Mouse (Mus musculus): ENCODE results near the gene Gm45717. TPM values are rescaled to one million over a fixed set of nuclear protein-coding genes. Genes with fewer than 3 reads are reported as not detected.

Gm45717 gene
- polyA plus RNA-seq, 1 experiment = 1.1 TPM

- no peak for TF ChIP-seq POLR2A (IDR thresholded peaks at IDR 0.05; ENCODE audit: low read depth, low read length)
- TF ChIP-seq CTCF (IDR thresholded peaks at IDR 0.05; ENCODE audit: extremely low read depth, insufficient read length, insufficient replicate concordance, low read depth, low read length) = no peak
- no peaks in the 10 kb centered on the region for H3K27me3 ChIP-seq (ENCODE audit: control insufficient read depth, insufficient read depth, low read length)
- 82% methylated on average over 6 of the region's 6 CpGs for WGBS
- H3K4me1 ChIP-seq (ENCODE audit: control insufficient read depth, insufficient read depth, insufficient read length, low read length) = peaks cover 10% of the 10 kb centered on the region
- H3K36me3 ChIP-seq (ENCODE audit: control insufficient read depth, insufficient read depth, low read length) = peaks cover 20% of the 10 kb centered on the region
- no peak overlapping the region for H3K4me3 ChIP-seq (ENCODE audit: low read depth, low read length)
- H3K27ac ChIP-seq (ENCODE audit: insufficient read depth, low read depth, low read length) = no peak overlapping the region
Observed at GRCm38 (mm10) chr7:140949255-140949654, 6.5 kb downstream of the Gm45717 start.

DNA sequence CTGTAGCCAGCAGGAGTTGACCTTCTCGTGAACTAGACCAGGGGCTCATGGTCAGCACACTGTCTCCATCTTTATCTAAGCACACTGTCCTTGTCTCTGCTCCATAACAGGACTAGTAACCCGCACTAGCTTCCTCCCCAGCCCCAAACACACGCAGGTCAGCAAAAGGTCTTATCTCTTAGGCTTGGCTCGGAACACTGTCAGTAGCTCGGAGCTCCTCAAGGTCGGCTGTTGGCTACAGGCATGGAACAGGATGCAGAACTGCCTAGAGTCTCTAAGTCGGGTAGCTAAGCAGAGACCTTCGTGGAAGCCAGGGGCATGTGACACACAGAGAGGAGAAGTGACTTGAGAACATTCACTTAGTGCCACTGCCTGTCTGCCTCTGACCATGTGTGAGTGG is 7.6 kb downstream of the Gm45717 start:
- WGBS = 70% methylated on average over 8 of the region's 8 CpGs
- TF ChIP-seq POLR2A (IDR thresholded peaks at IDR 0.05; ENCODE audit: low read depth, low read length) (no peak), CTCF (IDR thresholded peaks at IDR 0.05; ENCODE audit: extremely low read depth, insufficient read length, insufficient replicate concordance, low read depth, low read length) (no peak)
- H3K4me3 ChIP-seq (ENCODE audit: low read depth, low read length) = no peak overlapping the region
- peaks cover 20% of the 10 kb centered on the region for H3K36me3 ChIP-seq (ENCODE audit: control insufficient read depth, insufficient read depth, low read length)
- H3K27ac ChIP-seq (ENCODE audit: insufficient read depth, low read depth, low read length) = no peak overlapping the region
- peaks cover 6% of the 10 kb centered on the region for H3K4me1 ChIP-seq (ENCODE audit: control insufficient read depth, insufficient read depth, insufficient read length, low read length)
- H3K27me3 ChIP-seq (ENCODE audit: control insufficient read depth, insufficient read depth, low read length) = no peaks in the 10 kb centered on the region

- peaks cover 17% of the 10 kb centered on the region for H3K36me3 ChIP-seq (ENCODE audit: control insufficient read depth, insufficient read depth, low read length)
- no peaks in the 10 kb centered on the region for H3K27me3 ChIP-seq (ENCODE audit: control insufficient read depth, insufficient read depth, low read length)
- no peak overlapping the region for H3K4me3 ChIP-seq (ENCODE audit: low read depth, low read length)
- TF ChIP-seq POLR2A (IDR thresholded peaks at IDR 0.05; ENCODE audit: low read depth, low read length) = no peak
- TF ChIP-seq CTCF (IDR thresholded peaks at IDR 0.05; ENCODE audit: extremely low read depth, insufficient read length, insufficient replicate concordance, low read depth, low read length) = no peak
- WGBS = 63% methylated on average over 7 of the region's 7 CpGs
- H3K4me1 ChIP-seq (ENCODE audit: control insufficient read depth, insufficient read depth, insufficient read length, low read length) = peaks cover 11% of the 10 kb centered on the region
- peak overlapping the region; percentile 24; the same call in 1 of the 2 replicates for H3K27ac ChIP-seq (ENCODE audit: insufficient read depth, low read depth, low read length)
Observed at GRCm38 (mm10) chr7:140946980-140947379, 8.8 kb downstream of the Gm45717 start.

DNA sequence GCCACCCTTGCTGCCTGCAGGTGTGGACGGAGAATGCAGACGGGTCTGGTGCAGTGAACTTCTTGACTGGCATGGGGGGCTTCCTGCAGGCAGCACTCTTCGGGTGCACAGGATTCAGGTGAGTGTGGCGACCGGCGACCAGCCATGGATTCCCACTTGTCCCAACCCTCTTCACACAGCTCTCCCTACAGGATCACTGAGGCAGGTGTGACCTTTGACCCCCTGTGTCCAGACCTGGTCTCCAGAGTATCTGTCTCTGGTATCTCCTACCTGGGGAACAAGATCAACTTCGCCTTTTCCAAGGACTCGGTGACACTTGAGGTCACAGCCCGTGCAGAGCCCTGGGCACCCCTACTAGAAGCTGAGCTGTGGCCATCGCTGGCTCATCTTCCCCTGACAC is 9.4 kb downstream of the Gm45717 start:
- peaks cover 11% of the 10 kb centered on the region for H3K4me1 ChIP-seq (ENCODE audit: control insufficient read depth, insufficient read depth, insufficient read length, low read length)
- H3K27ac ChIP-seq (ENCODE audit: insufficient read depth, low read depth, low read length) = peak overlapping the region; percentile 24
- H3K36me3 ChIP-seq (ENCODE audit: control insufficient read depth, insufficient read depth, low read length) = peaks cover 17% of the 10 kb centered on the region
- no peak for TF ChIP-seq CTCF (IDR thresholded peaks at IDR 0.05; ENCODE audit: extremely low read depth, insufficient read length, insufficient replicate concordance, low read depth, low read length)
- no peak for TF ChIP-seq POLR2A (IDR thresholded peaks at IDR 0.05; ENCODE audit: low read depth, low read length)
- 92% methylated on average over 10 of the region's 10 CpGs for WGBS
- no peak overlapping the region for H3K4me3 ChIP-seq (ENCODE audit: low read depth, low read length)
- H3K27me3 ChIP-seq (ENCODE audit: control insufficient read depth, insufficient read depth, low read length) = no peaks in the 10 kb centered on the region

DNA sequence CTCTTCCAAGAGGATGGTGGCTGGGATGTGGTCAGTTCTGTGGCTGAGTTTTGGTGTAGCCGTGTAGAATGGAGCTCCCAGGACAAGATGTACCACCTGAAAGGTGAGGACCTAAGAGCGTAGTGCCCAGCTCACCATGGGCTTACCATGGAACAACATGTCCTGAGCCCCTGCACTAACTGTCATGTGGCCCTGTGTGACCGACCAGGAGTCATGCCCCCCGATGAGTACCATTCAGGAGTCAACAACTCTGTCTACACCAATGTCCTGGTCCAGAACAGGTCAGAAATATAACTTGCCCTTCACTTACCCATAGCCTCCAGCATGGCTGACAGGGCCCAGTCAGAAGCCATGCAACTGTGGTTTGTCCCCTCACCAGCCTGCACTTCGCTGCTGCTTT is 10.5 kb downstream of the Gm45717 start:
- peaks cover 17% of the 10 kb centered on the region for H3K36me3 ChIP-seq (ENCODE audit: control insufficient read depth, insufficient read depth, low read length)
- WGBS = 92% methylated on average over 5 of the region's 5 CpGs
- H3K4me3 ChIP-seq (ENCODE audit: low read depth, low read length) = no peak overlapping the region
- peaks cover 8% of the 10 kb centered on the region for H3K4me1 ChIP-seq (ENCODE audit: control insufficient read depth, insufficient read depth, insufficient read length, low read length)
- H3K27ac ChIP-seq (ENCODE audit: insufficient read depth, low read depth, low read length) = no peak overlapping the region
- H3K27me3 ChIP-seq (ENCODE audit: control insufficient read depth, insufficient read depth, low read length) = no peaks in the 10 kb centered on the region
- TF ChIP-seq POLR2A (IDR thresholded peaks at IDR 0.05; ENCODE audit: low read depth, low read length) (no peak), CTCF (IDR thresholded peaks at IDR 0.05; ENCODE audit: extremely low read depth, insufficient read length, insufficient replicate concordance, low read depth, low read length) (no peak)

DNA sequence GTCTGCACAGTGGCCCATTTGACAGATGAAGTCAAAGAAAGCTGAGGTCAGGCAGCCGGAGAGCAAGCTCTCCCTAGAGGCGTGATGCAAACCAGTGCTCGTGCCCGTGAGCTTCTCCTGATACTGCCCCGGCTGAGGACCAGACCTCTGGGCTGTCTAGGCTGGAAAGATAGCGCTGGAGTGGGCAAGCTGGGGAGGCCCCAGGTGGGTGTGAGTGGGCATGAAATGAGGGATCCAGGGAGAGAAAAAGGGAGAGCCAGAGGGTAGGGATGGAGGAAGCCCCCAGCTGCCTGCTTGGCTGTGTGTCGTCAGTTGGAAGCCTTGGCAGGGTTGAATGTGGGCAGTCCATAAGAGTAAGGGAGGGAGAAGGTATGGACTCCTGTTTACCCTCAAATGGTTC is 11.5 kb downstream of the Gm45717 start:
- peaks cover 8% of the 10 kb centered on the region for H3K4me1 ChIP-seq (ENCODE audit: control insufficient read depth, insufficient read depth, insufficient read length, low read length)
- H3K4me3 ChIP-seq (ENCODE audit: low read depth, low read length) = no peak overlapping the region
- TF ChIP-seq CTCF (IDR thresholded peaks at IDR 0.05; ENCODE audit: extremely low read depth, insufficient read length, insufficient replicate concordance, low read depth, low read length) (no peak), POLR2A (IDR thresholded peaks at IDR 0.05; ENCODE audit: low read depth, low read length) (no peak)
- no peaks in the 10 kb centered on the region for H3K27me3 ChIP-seq (ENCODE audit: control insufficient read depth, insufficient read depth, low read length)
- 93% methylated on average over 7 of the region's 7 CpGs for WGBS
- no peak overlapping the region for H3K27ac ChIP-seq (ENCODE audit: insufficient read depth, low read depth, low read length)
- peaks cover 15% of the 10 kb centered on the region for H3K36me3 ChIP-seq (ENCODE audit: control insufficient read depth, insufficient read depth, low read length)

DNA sequence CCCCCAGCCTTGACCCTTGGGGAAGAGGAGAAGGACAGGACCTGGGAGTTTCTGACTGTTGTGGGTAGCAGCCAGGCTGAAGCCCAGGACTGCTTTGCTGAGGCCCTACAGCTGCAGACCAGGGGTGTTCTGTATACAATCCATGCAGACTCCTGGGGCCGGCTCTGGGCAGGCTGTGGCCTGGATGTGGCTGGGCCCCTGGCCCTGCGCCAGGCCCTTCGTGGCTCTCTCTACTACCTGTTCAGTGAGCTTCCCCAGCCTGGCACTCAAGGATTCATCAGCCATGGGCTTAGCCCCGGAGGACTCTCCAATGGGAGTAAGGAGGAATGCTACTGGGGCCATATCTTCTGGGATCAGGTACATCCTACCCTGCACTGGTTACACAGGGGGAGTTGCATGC is 12.4 kb downstream of the Gm45717 start:
- no peak overlapping the region for H3K27ac ChIP-seq (ENCODE audit: insufficient read depth, low read depth, low read length)

More for the DNA sequence above, 12.4 kb downstream of the Gm45717 start:
- Histone ChIP-seq H3K4me1 (ENCODE audit: control insufficient read depth, insufficient read depth, insufficient read length, low read length) (peaks cover 8% of the 10 kb centered on the region), H3K27me3 (ENCODE audit: control insufficient read depth, insufficient read depth, low read length) (no peaks in the 10 kb centered on the region), H3K4me3 (ENCODE audit: low read depth, low read length) (no peak overlapping the region), H3K36me3 (ENCODE audit: control insufficient read depth, insufficient read depth, low read length) (peaks cover 9% of the 10 kb centered on the region)
- 75% methylated on average over 4 of the region's 4 CpGs for WGBS
- TF ChIP-seq POLR2A (IDR thresholded peaks at IDR 0.05; ENCODE audit: low read depth, low read length) (no peak), CTCF (IDR thresholded peaks at IDR 0.05; ENCODE audit: extremely low read depth, insufficient read length, insufficient replicate concordance, low read depth, low read length) (no peak)

Measured in small intestine, adult 2 months (tissue).